Mouse (Mus musculus) G1E (cell line): ENCODE results near the gene Blcap. TPM values are rescaled to one million over a fixed set of nuclear protein-coding genes. Genes with fewer than 3 reads are reported as not detected.

Experiments used
- ATAC-seq: 2 replicates; pipeline ENCODE4 v1.8.0; 2016; ENCODE audit warnings: mild to moderate bottlenecking; ENCODE audit not compliant: insufficient number of reproducible peaks, poor library complexity, low FRiP score, severe bottlenecking; ENCODE audit errors: extremely low read depth
- DNase-seq: peaks from one replicate; pipeline ENCODE4 v3.0.0; 2012; ENCODE audit warnings: low spot score
- H3K27me3 ChIP-seq: 2 replicates; pipeline ENCODE4 v1.6.1; 2012; ENCODE audit warnings: mild to moderate bottlenecking, low read length, inconsistent platforms; ENCODE audit not compliant: insufficient read depth
- H3K36me3 ChIP-seq: replicated peaks from 2 replicates; pipeline ENCODE3; 2012; ENCODE audit warnings: mild to moderate bottlenecking, inconsistent platforms
- H3K4me1 ChIP-seq: 2 replicates; pipeline ENCODE4 v1.6.1; 2012; ENCODE audit warnings: low read depth, low read length, inconsistent platforms, mixed read lengths; ENCODE audit not compliant: insufficient read depth
- H3K4me3 ChIP-seq: 2 replicates; pipeline ENCODE4 v1.5.1; 2012; ENCODE audit warnings: low read depth, mild to moderate bottlenecking, inconsistent platforms, low read length, moderate library complexity, mixed read lengths
- H3K9me3 ChIP-seq: replicated peaks from 2 replicates; pipeline ENCODE4 v1.6.1; 2012; ENCODE audit warnings: inconsistent platforms
- CTCF ChIP-seq: IDR thresholded peaks from 2 replicates; pipeline ENCODE4 v1.5.1; 2012; ENCODE audit warnings: low read depth, low read length, inconsistent platforms, mixed read lengths
- GATA1 ChIP-seq: IDR thresholded peaks from 2 replicates; pipeline ENCODE4 v1.6.1; 2012; ENCODE audit warnings: borderline replicate concordance, low read length, inconsistent platforms, mixed read lengths
- GATA2 ChIP-seq: IDR thresholded peaks from 2 replicates; pipeline ENCODE4 v1.6.1; 2012; ENCODE audit warnings: low read depth, low read length, inconsistent platforms, borderline replicate concordance
- POLR2AphosphoS5 ChIP-seq: IDR thresholded peaks from 2 replicates; pipeline ENCODE4 v1.6.1; 2012; ENCODE audit warnings: low read depth, low read length, inconsistent platforms; ENCODE audit not compliant: insufficient replicate concordance
- TAL1 ChIP-seq: conservative IDR thresholded peaks from 2 replicates; pipeline ENCODE4 v1.6.1; 2012; ENCODE audit warnings: low read depth, low read length, inconsistent platforms, mixed read lengths
- polyA plus RNA-seq: library from polyadenylated mRNA; stranded (reverse); fragments of >175 nt; gene quantifications from 2 replicates; pipeline ENCODE4 v1.2.3, GENCODE M21; 2012
- total RNA-seq, 2 experiments: library from RNA; stranded (forward) in 1 of 2; stranded (reverse) in 1 of 2; fragments of 200-1000 nt in 1 of 2; fragments of >200 nt in 1 of 2; fragmentation: Nextera tagmentation in 1 of 2; gene quantifications; 2 replicates each; pipeline ENCODE4 v1.2.3; 2014 to 2017

Blcap gene
- total and polyA plus RNA-seq, 3 experiments, result 16.7 to 24.1 (median 22.0) TPM

GRCm38 (mm10) chr2:157561165-157561836, 9.8 kb downstream of the Blcap start:
- H3K4me3 ChIP-seq, result peak overlapping the region; percentile 21; the same call in 1 of the 2 replicates
- H3K36me3 ChIP-seq, result peaks cover 64% of the 10 kb centered on the region
- H3K9me3 ChIP-seq, result peaks cover 18% of the 10 kb centered on the region
- peaks cover 41% of the 10 kb centered on the region for H3K4me1 ChIP-seq
- no peak for DNase-seq
- no peak for ATAC-seq
- TF ChIP-seq GATA2 (no peak), GATA1 (no peak), TAL1 (no peak), POLR2AphosphoS5 (no peak), CTCF (no peak)
- H3K27me3 ChIP-seq, result no peaks in the 10 kb centered on the region

GRCm38 (mm10) chr2:157560302-157560701, 10.8 kb downstream of the Blcap start:
- peaks cover 39% of the 10 kb centered on the region for H3K4me1 ChIP-seq
- H3K27me3 ChIP-seq, result no peaks in the 10 kb centered on the region
- no peak for TF ChIP-seq GATA2
- no peak for TF ChIP-seq TAL1
- no peak for TF ChIP-seq GATA1
- H3K36me3 ChIP-seq, result peaks cover 73% of the 10 kb centered on the region
- H3K9me3 ChIP-seq, result peaks cover 18% of the 10 kb centered on the region
- no peak for ATAC-seq
- DNase-seq, result no peak
- H3K4me3 ChIP-seq, result peak overlapping the region; percentile 33; the same call in 1 of the 2 replicates

GRCm38 (mm10) chr2:157559858-157560257, 11.2 kb downstream of the Blcap start, which contains the start of gene Nnat:
Gene Nnat (plus strand): TSS chr2:157560078.
- peaks cover 35% of the 10 kb centered on the region for H3K4me1 ChIP-seq
- DNase-seq, result no peak
- no peak for ATAC-seq
- H3K36me3 ChIP-seq, result peaks cover 75% of the 10 kb centered on the region
- peak within 1 kb of the TSS; percentile 33; the same call in 1 of the 2 replicates for H3K4me3 ChIP-seq
- H3K27me3 ChIP-seq, result no peaks in the 10 kb centered on the region
- no peak for TF ChIP-seq POLR2AphosphoS5
- TF ChIP-seq GATA1, result no peak
- no peak for TF ChIP-seq TAL1
- TF ChIP-seq CTCF, result no peak
- TF ChIP-seq GATA2, result no peak
- H3K9me3 ChIP-seq, result peaks cover 18% of the 10 kb centered on the region

- TF ChIP-seq GATA1 (no peak), POLR2AphosphoS5 (no peak), GATA2 (no peak), TAL1 (no peak), CTCF (no peak)
These were observed 11.6 kb downstream of the Blcap start for GRCm38 (mm10) chr2:157559440-157559839.

GRCm38 (mm10) chr2:157558520-157558919, 12.6 kb downstream of the Blcap start:
- Histone ChIP-seq H3K9me3 (peaks cover 18% of the 10 kb centered on the region), H3K4me1 (peaks cover 24% of the 10 kb centered on the region), H3K27me3 (no peaks in the 10 kb centered on the region), H3K4me3 (no peak overlapping the region), H3K36me3 (peaks cover 81% of the 10 kb centered on the region)
- TF ChIP-seq GATA2 (no peak), POLR2AphosphoS5 (no peak), GATA1 (no peak), CTCF (no peak), TAL1 (no peak)
- no peak for DNase-seq
- ATAC-seq, result no peak

More at GRCm38 (mm10) chr2:157559440-157559839, 11.6 kb downstream of the Blcap start:
- peaks cover 31% of the 10 kb centered on the region for H3K4me1 ChIP-seq
- peaks cover 18% of the 10 kb centered on the region for H3K9me3 ChIP-seq
- H3K4me3 ChIP-seq, result no peak overlapping the region
- no peaks in the 10 kb centered on the region for H3K27me3 ChIP-seq
- H3K36me3 ChIP-seq, result peaks cover 79% of the 10 kb centered on the region
- no peak for DNase-seq
- ATAC-seq, result no peak

GRCm38 (mm10) chr2:157558051-157558450, 13.0 kb downstream of the Blcap start:
- Histone ChIP-seq H3K36me3 (peaks cover 82% of the 10 kb centered on the region), H3K27me3 (no peaks in the 10 kb centered on the region), H3K9me3 (peaks cover 18% of the 10 kb centered on the region), H3K4me3 (no peak overlapping the region), H3K4me1 (peaks cover 19% of the 10 kb centered on the region)
- DNase-seq, result no peak
- ATAC-seq, result no peak
- TF ChIP-seq POLR2AphosphoS5 (no peak), GATA2 (no peak), GATA1 (no peak), TAL1 (no peak), CTCF (no peak)
